Mouse (Mus musculus) regulatory T cell (primary cell): ENCODE data around the gene Fbxo45.

Source experiments
- in situ Hi-C: fragments of 300-600 bp; cut with MboI, MseI; formaldehyde crosslinking; loops from one replicate; pipeline ENCODE4 v1.15.1; 2025; ENCODE audit warnings: high pct_unique_total_duplicates

Fbxo45 gene

DNA sequence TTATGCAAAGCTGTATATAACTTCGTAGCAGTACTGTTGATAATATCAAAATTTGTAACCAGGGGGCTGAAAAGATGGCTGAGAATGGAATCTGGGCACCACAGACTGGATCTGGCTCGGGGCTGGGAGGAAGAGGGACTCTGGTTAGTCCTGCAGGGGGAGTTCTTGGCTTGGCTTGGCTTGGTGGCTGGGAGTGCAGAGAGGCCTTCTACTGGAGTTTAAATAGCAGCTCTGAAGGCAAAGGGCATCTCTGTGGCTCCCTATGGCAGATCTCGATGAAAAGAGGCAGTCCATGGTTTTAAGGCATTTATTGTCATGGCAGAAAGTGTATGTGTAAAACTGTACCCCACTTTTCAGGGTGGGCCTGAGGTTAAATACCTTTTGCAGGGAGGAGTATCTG lies 42.1 kb downstream of the Fbxo45 start:
- in situ Hi-C loops: loop anchor here (5.0 kb wide), 1 partner anchor 78 kb away; no protein-coding TSS in a partner anchor

DNA sequence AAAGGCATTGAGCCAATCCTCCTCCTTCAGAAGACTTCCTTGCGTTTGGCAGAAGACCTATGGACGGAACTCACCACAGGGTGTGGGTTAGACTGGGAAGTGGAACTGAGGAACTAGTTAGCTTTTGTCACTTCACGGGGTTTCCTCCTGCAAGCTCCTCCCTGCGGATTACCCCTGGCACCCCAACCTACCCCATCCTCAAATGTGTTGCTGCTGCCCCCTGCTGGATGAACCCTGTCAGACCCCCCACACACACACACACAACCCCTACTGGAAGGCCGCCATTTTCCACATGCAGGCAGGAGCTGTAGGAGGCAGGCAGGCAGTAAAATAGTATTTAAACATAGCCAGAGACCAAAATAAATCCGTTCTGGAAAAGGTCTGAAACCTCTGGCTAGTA lies 44.3 kb downstream of the Fbxo45 start:
- in situ Hi-C loops: loop anchor here (5.0 kb wide), 1 partner anchor 75 kb away; no protein-coding TSS in a partner anchor

DNA sequence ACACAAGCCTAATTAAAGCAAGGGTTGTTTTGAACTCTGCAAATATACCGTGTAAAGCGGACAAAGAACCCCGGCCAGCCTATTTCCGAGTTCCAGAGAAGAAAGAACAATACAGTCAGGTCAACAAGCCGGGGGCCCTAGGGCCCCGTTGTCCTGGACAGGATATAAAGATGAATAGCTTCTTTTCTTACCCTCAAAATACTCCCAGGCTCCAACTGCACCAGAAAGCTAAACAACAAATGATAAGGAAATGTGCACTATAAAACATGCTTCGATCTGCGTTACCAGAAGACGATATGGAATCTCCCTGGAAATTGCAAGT lies 46.0 kb downstream of the Fbxo45 start:
- in situ Hi-C loops: loop anchor here (5.0 kb wide), 1 partner anchor 74 kb away; no protein-coding TSS in a partner anchor

DNA sequence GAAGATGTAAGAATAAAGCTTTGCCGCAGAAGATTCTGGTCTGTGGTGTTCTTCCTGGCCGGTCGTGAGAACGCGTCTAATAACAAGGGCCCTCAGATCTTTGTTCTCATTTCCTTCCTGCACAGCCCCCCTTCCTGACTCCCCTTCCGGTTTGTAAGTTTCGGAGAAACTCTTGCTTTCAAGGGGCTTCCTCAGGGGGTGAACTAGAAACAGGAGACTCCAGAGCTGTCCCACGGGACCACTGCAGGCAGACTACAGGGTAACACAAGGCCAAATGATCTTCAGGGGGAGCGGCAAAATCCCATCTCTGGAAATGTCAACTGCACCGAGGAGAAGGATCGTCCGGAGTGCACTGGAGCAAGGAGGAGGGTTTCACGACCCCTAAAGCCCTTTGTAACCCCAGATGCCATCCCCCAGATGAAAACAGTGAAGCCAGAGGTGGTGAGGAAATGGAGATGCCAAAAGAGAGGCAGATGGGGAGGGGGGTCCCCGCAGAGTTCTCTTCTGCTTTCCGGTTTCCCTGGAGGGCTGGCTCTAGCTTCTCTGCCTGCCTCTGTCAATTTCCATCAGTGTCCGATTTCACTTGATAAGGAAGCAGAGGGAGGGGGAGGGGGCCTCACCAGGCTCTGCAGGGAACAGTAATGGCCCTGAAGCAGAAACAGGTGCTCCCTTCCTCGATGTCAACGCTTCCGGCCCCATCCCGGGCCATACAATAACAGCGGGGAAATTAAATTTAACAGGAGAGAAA lies 46.5 kb downstream of the Fbxo45 start:
- in situ Hi-C loops: loop anchor here (5.0 kb wide), 1 partner anchor 73 kb away; no protein-coding TSS in a partner anchor

DNA sequence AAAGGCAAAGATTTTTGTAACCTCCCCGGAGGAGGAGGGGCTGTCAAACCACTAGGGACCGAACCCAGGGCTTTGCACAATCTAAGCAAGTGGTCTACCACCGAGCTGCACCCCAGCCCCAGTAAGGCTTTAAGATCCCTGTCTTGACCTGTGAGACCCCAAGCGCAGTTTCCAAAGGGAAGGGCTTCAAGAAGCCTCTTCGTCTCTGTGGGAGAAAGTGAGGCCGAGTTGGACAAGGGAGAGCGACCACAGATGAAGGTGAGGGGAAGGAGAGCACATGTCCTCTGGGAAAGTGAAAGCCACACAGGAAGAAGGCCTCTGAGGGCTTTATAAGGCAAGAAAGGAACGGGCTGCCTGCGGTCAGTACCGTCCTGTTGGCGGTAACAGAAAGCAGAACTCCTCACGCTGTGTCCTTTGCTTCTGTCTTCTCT lies 56.9 kb downstream of the Fbxo45 start:
- in situ Hi-C loops: no loop called here

DNA sequence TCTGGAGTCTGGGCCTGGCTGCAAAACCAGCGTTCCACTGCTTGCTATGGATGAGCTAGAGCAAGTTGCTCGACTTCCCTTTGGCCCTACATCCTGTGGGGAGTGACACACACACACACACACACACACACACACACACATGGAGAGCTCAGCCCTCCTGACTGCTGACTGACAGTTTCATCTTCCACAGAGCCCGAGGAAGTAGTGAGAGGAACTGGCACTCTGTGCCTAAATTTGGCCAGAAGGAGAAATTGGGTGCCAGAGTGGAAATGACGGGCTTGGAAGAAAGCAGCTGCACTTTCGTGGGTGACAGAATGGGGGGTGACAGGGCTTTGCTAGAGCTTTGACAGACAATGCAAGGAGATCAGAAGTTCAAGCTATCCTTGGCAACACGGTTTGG lies 57.8 kb downstream of the Fbxo45 start:
- in situ Hi-C loops: no loop called here

DNA sequence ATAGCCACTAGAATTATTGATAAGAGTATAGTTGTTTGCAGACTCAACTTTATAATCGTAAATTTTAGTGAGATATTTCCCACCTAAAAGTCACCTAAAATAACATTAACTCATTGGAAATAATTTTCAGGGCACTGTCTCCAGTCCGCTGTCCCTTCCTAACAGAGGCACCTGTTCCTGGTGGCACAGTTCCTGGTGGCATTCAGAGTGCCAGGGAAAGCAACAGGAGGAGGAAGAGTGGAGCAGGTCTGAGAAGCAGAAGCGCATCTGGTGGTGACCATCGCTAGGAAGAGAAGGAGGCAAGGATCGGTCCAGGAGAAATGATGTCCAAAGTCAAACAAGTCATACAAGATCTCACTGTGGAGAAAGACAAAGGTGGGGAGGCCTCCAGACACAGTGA lies 60.9 kb downstream of the Fbxo45 start:
- in situ Hi-C loops: no loop called here
